Mouse (Mus musculus) left cerebral cortex, postnatal 36 days (tissue): ENCODE measurements around the gene Fam241b. TPM values are rescaled to one million over a fixed set of nuclear protein-coding genes. Genes with fewer than 3 reads are reported as not detected.

Experiments used
- DNase-seq, 2 experiments: peaks; one replicate each; pipeline ENCODE4 v3.0.0; 2021 to 2022; ENCODE audit warnings: low spot score in 2 of 2, mixed read lengths in 1 of 2
- intact Hi-C: fragments of 180-260 bp; cut with DNase I; formaldehyde crosslinking; loops from one replicate; pipeline ENCODE4 v1.15.1; 2025
- total RNA-seq, 2 experiments: library from RNA; stranded (reverse); gene quantifications; 2 replicates each; pipeline ENCODE4 v1.2.3; 2021

The Fam241b gene
- total RNA-seq: 10 to 100 TPM; 51.1 to 59.8 TPM

- intact Hi-C loops: no loop called here
- DNase-seq: no peak
These were observed at the start of gene Fam241b for GRCm38 (mm10) chr10:62143820-62144219. Gene Fam241b (minus strand): TSS chr10:62143920.

- peak; percentile 64 to 67 for DNase-seq
- intact Hi-C loops: no loop called here
These were observed 49.0 kb upstream of the Fam241b start for GRCm38 (mm10) chr10:62192701-62193157.

- DNase-seq: no peak
- intact Hi-C loops: no loop called here
These were observed 47.1 kb upstream of the Fam241b start for GRCm38 (mm10) chr10:62190821-62191220.

- DNase-seq: no peak
- intact Hi-C loops: loop anchor here (10.0 kb wide), 1 partner anchor 225 kb away; no protein-coding TSS in a partner anchor
These were observed 46.2 kb upstream of the Fam241b start for GRCm38 (mm10) chr10:62189910-62190309.

GRCm38 (mm10) chr10:62189303-62189702 lies 45.6 kb upstream of the Fam241b start:
- intact Hi-C loops: loop anchor here (10.0 kb wide), 1 partner anchor 225 kb away; no protein-coding TSS in a partner anchor
- no peak for DNase-seq

- peak; percentile 62 to 78 for DNase-seq
- intact Hi-C loops: loop anchor here (1.0 to 10.0 kb wide), 2 partner anchors 56 to 228 kb away; no protein-coding TSS in a partner anchor
These were observed 43.2 kb upstream of the Fam241b start for GRCm38 (mm10) chr10:62186882-62187281.

- intact Hi-C loops: loop anchor here (1.0 to 10.0 kb wide), 4 partner anchors 78 to 344 kb away; no protein-coding TSS in a partner anchor
- peak; percentile 93 to 95 for DNase-seq
These were observed 39.3 kb upstream of the Fam241b start for GRCm38 (mm10) chr10:62183053-62183452.

- DNase-seq: no peak
- intact Hi-C loops: loop anchor here (1.0 to 10.0 kb wide), 4 partner anchors 77 to 344 kb away; no protein-coding TSS in a partner anchor
These were observed 38.8 kb upstream of the Fam241b start for GRCm38 (mm10) chr10:62182471-62183014.

GRCm38 (mm10) chr10:62181701-62182100 lies 38.0 kb upstream of the Fam241b start:
- no peak for DNase-seq
- intact Hi-C loops: loop anchor here (2.0 to 10.0 kb wide), 3 partner anchors 125 to 343 kb away; no protein-coding TSS in a partner anchor

GRCm38 (mm10) chr10:62179944-62180343 lies 36.2 kb upstream of the Fam241b start:
- intact Hi-C loops: loop anchor here (10.0 kb wide), 1 partner anchor 235 kb away; no protein-coding TSS in a partner anchor
- no peak for DNase-seq

- intact Hi-C loops: no loop called here
These were observed 31.0 kb upstream of the Fam241b start for GRCm38 (mm10) chr10:62174533-62175313.

GRCm38 (mm10) chr10:62173941-62174448 lies 30.3 kb upstream of the Fam241b start:
- intact Hi-C loops: no loop called here
- DNase-seq: no peak

More at GRCm38 (mm10) chr10:62174533-62175313, 31.0 kb upstream of the Fam241b start:
- DNase-seq: no peak

GRCm38 (mm10) chr10:62172841-62173553 lies 29.3 kb upstream of the Fam241b start:
- intact Hi-C loops: no loop called here
- DNase-seq: no peak

GRCm38 (mm10) chr10:62162410-62162809 lies 18.7 kb upstream of the Fam241b start:
- DNase-seq: no peak
- intact Hi-C loops: no loop called here

- intact Hi-C loops: no loop called here
- no peak for DNase-seq
These were observed 6.2 kb upstream of the Fam241b start for GRCm38 (mm10) chr10:62149929-62150328.

GRCm38 (mm10) chr10:62147466-62148248 lies 3.9 kb upstream of the Fam241b start:
- intact Hi-C loops: no loop called here
- DNase-seq: no peak

- no peak for DNase-seq
These were observed 2.2 kb upstream of the Fam241b start for GRCm38 (mm10) chr10:62145957-62146356.

GRCm38 (mm10) chr10:62138040-62138439 lies 5.7 kb downstream of the Fam241b start:
- intact Hi-C loops: no loop called here
- DNase-seq: no peak

More at GRCm38 (mm10) chr10:62145957-62146356, 2.2 kb upstream of the Fam241b start:
- intact Hi-C loops: no loop called here

- intact Hi-C loops: no loop called here
- no peak for DNase-seq
These were observed 6.6 kb downstream of the Fam241b start for GRCm38 (mm10) chr10:62137150-62137549.
